Mouse (Mus musculus) testis, postnatal 10 days (tissue): ENCODE results near the gene Marveld1.
A peak's percentile ranks its signal among the peaks of the same experiment; 100 is the strongest.

Source experiments
- DNase-seq: peaks from one replicate; pipeline ENCODE4 v3.0.0; 2021; ENCODE audit warnings: low spot score

The Marveld1 gene

GRCm38 (mm10) chr19:42139724-42140517, 7.3 kb upstream of the Marveld1 start:
- no peak for DNase-seq

DNA sequence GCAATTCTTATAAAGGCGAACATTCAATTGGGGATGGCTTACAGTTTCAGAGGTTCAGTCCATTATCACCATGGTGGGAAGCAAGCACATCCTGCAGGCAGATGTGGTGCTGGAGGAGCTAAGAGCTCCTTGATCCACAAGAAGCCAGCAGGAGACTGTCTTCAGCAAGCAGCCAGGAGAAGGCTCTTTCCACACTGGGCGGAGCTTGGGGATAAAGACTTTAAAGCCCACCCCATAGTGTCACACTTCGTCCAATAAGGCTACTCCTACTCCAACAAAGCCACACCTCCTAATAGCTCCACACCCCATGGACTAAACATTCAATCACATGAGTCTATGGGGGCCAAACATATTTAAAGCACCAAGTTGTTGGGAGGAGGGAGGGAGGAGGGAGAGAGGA, 5.2 kb upstream of the Marveld1 start:
- DNase-seq = no peak

GRCm38 (mm10) chr19:42142757-42143156, 4.4 kb upstream of the Marveld1 start:
- DNase-seq = no peak

DNA sequence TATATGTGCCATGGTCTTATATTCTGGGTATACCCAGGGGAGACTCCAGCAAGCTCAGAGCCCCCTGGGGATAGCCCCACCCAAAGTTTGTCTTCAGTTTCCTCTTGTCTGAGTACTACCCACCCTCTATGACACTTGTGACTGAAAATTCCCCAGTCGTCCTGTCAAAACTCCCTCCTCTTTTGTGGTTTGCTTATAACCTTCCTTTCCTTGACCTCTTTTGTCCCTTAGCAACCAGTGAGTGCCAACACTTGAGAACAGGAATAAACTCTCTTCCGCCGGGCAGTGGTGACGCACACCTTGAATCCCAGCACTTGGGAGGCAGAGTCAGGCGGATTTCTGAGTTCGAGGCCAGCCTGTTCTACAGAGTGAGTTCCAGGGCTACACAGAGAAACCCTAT, 3.1 kb upstream of the Marveld1 start:
- no peak for DNase-seq

- DNase-seq = peak; percentile 96
Measured at GRCm38 (mm10) chr19:42144541-42145167, 2.5 kb upstream of the Marveld1 start.

DNA sequence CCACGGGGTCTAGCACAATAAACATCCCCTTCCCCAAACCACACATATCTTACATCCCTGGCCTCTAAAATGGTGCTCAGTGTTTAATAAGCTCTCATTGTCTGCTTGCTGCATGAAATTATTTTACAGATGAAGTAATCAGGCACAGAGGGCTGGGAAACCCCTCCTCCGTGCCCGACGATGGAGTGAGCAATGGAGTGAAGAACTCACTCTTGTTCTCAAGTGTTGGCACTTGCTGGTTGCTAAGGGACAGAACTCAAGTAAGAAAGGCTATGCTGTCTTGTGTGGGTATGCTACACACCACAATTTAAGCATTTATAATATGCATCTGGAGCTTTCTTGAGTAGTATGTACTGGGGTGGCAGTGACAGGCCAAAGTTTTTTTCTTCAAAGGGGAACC, 2.0 kb upstream of the Marveld1 start:
- DNase-seq = no peak

GRCm38 (mm10) chr19:42145731-42146130, 1.5 kb upstream of the Marveld1 start:
- DNase-seq = no peak

DNA sequence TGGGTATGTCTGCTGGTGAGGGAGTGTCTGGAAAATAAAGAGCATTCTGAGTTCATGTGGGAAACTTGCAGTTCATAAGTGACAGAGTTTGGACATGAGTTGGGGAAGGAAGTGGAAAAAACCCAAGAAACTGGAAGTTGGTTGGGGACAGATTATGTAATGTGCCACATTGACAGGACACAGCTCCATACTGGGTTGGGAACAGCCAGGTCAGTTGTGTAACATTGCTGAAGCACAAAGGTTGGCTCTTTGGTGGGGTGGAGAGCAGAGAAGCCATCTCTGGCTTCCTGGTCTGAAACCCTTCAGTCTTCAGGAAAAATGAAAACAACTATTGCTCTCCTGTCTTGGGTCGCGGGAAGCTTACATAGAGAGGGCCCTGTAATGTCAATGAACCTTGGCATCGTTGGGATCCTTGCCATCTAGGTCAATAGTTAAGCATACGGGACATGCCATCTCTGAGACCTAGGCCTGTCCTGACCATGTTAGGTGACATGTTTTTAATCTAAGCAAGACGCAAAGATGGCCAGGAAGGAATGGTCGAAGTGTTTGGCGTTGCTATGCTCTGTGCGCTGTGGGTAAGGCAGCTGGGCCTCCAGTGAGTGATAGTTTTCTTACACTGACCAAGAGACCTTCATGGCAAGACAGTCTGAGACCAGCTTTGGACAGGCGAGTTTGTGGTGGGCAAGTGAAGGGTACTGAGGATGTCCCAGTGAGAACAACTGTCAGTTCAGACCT, 757 bp upstream of the Marveld1 start:
- DNase-seq = no peak

DNA sequence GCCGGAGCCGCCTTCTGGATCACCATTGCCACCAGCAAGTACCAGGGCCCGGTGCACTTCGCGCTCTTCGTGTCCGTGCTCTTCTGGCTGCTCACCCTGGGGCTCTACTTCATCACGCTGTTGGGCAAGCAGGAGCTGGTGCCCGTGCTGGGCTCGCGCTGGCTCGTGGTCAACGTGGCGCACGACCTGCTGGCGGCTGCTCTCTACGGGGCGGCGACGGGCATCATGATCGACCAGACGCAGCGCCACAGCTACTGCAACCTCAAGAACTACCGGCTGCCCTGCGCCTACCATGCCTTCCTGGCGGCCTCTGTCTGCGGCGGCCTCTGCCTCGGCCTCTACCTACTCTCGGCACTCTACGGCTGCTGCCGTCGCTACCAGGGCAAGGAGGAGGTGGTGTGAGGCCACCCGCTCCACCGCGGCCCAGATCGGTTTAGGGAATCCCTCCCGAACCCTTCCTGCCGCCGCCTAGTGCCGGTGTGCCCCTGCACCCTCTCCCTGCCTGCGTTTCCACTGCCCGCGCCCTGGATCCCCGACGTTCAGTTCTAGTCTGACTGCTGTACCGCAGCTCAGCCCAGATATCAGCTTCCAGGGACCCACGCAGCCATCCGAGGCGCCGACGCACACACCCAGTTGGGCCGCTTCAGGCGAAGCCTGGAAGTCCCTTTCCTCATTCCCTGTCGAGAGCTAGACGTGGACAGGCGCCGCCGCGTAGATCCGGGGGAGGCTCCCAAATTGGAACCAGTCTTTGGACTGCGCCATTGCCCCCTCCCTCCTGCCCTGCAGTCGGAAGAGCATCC, 769 bp downstream of the Marveld1 start:
- peak; percentile 70 for DNase-seq

DNA sequence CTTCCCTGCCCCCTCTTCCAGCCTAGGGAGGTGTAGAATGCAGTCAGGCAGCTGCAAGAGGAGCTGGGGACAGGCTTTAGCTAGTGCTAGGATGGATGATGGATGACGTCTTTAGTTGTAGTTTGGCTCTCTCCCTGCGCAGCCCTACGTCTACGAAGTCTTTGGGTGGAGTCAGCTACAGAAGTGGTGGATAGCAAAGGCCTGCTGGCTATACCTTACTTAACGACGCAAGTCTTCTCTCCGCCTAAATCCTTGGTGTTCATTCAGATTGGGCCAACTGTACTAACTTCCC, 1.3 kb downstream of the Marveld1 start:
- no peak for DNase-seq

GRCm38 (mm10) chr19:42151990-42152389, 4.8 kb downstream of the Marveld1 start:
- DNase-seq = peak; percentile 91

GRCm38 (mm10) chr19:42157493-42158237, 10.5 kb downstream of the Marveld1 start:
- no peak for DNase-seq

GRCm38 (mm10) chr19:42158246-42159017, 11.2 kb downstream of the Marveld1 start:
- DNase-seq = no peak

DNA sequence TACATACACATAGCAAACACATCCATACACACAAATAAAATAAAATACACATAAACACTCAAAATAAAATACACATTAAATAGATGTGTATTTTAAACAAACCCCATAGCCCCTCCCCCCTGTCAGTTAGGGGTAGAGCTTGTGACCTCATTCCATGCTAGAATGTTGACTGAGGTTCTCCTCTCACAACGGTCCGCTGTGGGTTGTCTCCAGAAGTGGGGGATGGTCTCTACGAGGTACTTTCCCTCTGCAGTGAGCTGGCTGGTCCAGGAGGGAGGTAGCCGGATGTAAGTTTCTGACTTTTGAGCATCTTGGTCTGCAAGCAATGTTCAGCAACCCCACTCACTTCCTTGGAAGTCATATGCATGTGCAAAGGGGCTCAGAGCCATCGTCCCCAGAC, 16.6 kb downstream of the Marveld1 start, which contains the start of gene Zfyve27:
Gene Zfyve27 (plus strand): TSS at position 188 of the 400 bp plus-strand sequence.
- no peak for DNase-seq

GRCm38 (mm10) chr19:42164188-42164587, 17.0 kb downstream of the Marveld1 start:
- DNase-seq = no peak

GRCm38 (mm10) chr19:42166130-42166529, 18.9 kb downstream of the Marveld1 start:
- peak; percentile 96 for DNase-seq

GRCm38 (mm10) chr19:42166766-42167165, 19.6 kb downstream of the Marveld1 start:
- no peak for DNase-seq

- no peak for DNase-seq
Measured at GRCm38 (mm10) chr19:42167489-42167888, 20.3 kb downstream of the Marveld1 start.

DNA sequence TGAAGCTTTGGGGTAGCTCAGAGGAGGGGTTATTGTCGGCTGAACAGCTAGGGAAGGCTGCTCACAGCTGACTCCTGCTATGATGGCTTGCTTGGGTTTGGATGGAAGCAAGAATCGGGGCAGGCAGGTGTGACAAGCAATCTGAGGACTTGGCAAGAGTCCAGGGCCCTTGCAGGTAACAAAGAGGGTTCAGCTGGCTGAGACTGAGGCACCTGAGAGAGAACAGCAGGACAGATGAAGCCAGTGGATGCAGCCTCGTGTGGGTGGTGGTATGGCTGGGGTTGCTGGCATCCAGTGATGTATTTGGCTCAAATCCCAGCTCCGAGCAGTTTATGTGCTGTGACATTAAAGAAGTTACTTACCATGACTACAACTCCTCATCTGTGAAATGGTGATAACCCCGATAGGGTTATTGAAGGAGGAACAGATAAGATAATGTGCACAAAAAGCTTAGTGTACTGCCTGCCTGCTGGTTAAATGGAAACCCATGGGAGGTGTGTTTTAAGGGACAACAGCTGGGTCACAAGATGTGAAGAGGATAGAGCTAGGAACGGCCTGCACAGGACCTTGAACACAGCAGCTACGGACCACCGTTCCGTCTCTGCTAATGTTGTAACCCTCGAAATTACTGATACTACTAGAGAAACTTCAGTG, 22.2 kb downstream of the Marveld1 start:
- peak; percentile 57 for DNase-seq
